Mouse (Mus musculus) spleen, adult 2 months (tissue): ENCODE data around the gene Gpd1l.

Experiments
- CTCF ChIP-seq: fragments of 200-500 bp; IDR thresholded peaks from 2 replicates; pipeline ENCODE4 v1.5.1; 2011; ENCODE audit warnings: mild to moderate bottlenecking, inconsistent platforms; ENCODE audit not compliant: insufficient read depth, insufficient read length, insufficient replicate concordance; ENCODE audit errors: extremely low read depth
- POLR2A ChIP-seq: fragments of 200-500 bp; IDR thresholded peaks from 2 replicates; pipeline ENCODE4 v1.6.1; 2011; ENCODE audit warnings: low read depth, low read length, inconsistent platforms

GRCm38 (mm10) chr9:114907509-114907908 is 26.3 kb downstream of the Gpd1l start:
- TF ChIP-seq CTCF = no peak
- no peak for TF ChIP-seq POLR2A
